Mouse (Mus musculus) c-Kit-positive CD71-negative TER-119-negative erythroid progenitor cells, embryonic 14.5 days (primary cell): ENCODE data around the gene Runx3.

ENCODE experiments used
- DNase-seq: peaks from one replicate; pipeline ENCODE4 v3.0.0-alpha.2; 2013; ENCODE audit warnings: low read depth

The Runx3 gene

DNA sequence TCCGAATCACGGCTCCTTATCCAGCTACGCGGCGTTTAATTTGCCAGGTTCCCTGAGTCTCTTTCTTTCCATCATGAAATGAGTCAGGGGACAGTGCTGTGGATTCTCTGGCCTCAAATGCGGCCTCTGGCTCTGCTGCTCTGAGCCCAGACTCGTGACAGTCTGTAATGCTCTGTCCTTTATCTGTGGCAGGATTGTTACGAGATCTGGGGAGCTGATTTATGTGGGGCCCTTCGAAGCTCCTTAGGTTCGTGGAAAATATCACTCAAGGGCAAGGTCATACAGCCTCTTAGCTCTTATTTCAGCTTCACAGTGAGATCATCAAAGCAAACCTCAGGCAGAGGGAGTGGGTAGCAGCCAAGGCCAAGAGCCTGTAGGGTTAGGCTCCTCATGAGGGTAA is 6.2 kb upstream of the Runx3 start:
- DNase-seq, result no peak

GRCm38 (mm10) chr4:135115426-135116170 is 4.9 kb upstream of the Runx3 start:
- DNase-seq, result no peak

- no peak for DNase-seq
Observed at GRCm38 (mm10) chr4:135116391-135116790, 4.1 kb upstream of the Runx3 start.

DNA sequence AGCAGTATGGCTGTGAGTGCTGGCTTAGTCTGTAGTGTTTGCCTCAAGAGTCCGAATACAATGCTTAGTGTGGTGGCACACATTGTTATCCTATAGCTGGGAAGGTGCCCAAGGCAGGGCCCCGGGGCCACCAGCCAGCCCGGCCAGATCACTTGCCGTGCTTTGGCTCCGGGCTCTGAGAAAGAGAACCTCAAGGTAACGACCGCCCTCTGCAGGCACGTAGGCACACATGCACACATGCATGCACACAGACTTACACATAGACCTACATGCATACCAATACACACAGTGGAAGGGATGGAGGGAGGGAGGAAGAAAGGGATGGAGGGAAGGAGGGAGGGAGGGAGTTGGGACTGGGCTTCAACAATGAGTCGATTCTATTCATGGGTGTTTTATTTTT is 2.6 kb upstream of the Runx3 start:
- DNase-seq, result no peak

GRCm38 (mm10) chr4:135118855-135119474 is 1.5 kb upstream of the Runx3 start:
- no peak for DNase-seq

DNA sequence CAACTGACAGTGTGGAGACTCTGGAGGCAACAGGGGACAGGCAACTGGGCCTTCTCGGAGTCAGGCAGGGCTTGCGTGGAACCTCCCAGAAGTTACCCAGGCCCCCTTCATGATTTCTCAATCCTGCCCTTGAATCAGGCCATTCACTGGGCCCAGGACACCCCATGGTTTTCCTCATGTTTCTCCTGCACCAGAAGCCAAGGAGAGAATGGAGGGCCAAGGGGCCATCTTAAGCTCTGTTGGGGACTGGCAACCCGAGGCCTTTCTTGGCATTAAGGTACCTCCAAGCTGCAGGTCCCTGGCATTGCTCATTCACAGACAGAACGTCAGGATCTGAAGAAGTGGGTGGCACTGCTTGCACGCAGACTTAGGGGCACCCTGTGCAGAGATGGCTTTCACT is 3.3 kb downstream of the Runx3 start:
- no peak for DNase-seq

DNA sequence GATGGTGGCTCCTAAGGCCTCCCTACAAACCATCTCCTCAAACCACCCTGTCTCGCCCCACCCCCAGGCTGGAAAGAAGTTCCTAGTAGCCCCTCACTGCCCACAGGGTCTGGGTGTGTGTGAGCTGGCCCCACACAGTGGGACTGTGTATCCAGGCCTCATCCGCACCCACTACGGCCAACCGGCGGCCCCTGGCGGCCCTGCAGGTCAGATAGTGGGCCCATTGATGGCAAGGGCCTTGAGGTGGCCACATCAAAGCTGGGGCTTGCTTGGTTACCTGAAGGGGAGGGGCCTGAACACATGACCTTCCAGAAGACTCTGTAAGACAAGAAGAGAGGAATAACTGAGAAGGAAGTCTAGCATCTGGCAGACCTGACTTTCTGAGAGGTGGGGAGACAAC is 4.3 kb downstream of the Runx3 start:
- DNase-seq, result no peak

- DNase-seq, result no peak
Observed at GRCm38 (mm10) chr4:135125152-135125551, 4.7 kb downstream of the Runx3 start.

- DNase-seq, result no peak
Observed at GRCm38 (mm10) chr4:135126385-135126784, 5.9 kb downstream of the Runx3 start.

GRCm38 (mm10) chr4:135128841-135129520 is 8.5 kb downstream of the Runx3 start:
- DNase-seq, result peak; percentile 63

DNA sequence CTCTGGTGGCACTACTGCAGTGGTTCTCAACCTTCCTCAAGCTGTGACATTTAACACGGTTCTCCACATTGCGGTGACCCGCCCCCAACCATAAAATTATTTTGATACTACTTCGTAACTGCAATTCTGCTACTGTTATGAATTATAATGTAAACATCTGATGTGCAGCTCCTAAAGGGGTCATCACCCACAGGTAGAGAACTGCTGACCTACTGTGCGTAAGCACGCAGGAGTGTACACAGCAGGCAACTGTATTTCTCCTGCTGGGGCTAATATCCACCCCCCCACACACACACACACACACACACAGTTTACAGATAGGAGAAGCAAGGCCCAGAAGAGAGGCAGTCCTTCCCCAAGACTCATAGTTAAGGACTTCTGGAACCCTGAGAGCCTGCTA is 9.7 kb downstream of the Runx3 start:
- no peak for DNase-seq

GRCm38 (mm10) chr4:135131145-135131544 is 10.7 kb downstream of the Runx3 start:
- no peak for DNase-seq

- DNase-seq, result no peak
Observed at GRCm38 (mm10) chr4:135132797-135133196, 12.3 kb downstream of the Runx3 start.

GRCm38 (mm10) chr4:135133711-135134110 is 13.3 kb downstream of the Runx3 start:
- no peak for DNase-seq

DNA sequence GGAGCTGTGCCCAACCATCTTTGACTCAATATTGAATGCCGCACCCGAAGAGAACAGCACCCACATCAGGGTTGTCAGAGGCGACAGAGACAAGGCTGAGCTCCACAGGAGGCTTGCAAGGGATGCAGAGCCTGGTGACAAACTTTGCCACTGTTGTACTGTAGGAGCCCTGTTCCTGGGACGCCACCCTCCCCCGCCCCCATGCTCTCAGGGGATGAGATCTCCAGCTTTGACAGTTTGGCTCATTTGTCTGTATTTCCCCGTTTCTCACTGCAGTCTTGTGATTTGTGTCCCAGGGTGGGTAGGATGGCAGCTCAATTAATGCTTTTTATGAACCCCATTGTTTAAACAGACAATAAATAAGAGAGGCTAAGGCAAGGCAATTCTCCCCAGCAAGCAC is 14.9 kb downstream of the Runx3 start:
- no peak for DNase-seq

DNA sequence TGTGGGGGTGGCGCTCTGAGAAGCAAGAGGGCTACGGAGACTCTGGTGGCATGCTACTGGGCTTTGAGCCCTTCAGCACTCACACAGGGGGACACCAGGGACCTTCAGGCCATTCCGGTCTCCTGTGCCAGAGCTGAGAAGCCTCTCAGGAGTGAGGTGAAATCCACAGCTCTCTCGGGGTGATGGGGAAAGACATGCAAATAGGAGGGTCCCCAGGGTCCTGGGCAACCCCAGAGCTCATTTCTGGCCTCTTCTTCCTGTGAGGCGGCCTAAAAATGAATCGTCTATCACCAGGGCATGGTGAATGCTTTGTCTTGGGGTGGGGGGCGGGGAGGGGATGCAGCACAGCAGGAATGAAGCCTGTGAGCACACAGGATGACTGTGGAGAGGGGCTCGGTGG is 15.8 kb downstream of the Runx3 start:
- no peak for DNase-seq

GRCm38 (mm10) chr4:135136612-135137011 is 16.2 kb downstream of the Runx3 start:
- no peak for DNase-seq

GRCm38 (mm10) chr4:135140647-135141515 is 20.4 kb downstream of the Runx3 start:
- no peak for DNase-seq

DNA sequence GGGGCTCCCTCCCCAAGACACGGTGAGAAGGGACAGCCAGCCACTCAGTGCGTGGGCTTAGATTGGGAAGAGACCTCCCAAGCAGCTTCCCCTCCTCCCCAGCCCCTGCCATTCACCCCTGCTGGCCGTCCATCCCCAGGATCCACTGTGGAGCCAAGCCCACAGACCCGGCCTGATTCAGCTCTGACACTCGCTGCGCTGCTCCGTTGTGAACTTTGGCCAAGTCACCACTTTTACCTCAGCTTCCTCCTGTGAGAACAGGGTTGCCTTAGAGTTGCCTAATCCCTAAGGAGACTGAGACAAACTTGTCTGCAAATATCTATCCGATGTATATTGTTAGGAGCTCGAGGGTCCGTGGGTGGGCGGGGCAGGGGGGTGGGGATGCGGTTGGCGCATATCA is 21.3 kb downstream of the Runx3 start:
- DNase-seq, result no peak

GRCm38 (mm10) chr4:135146734-135147133 is 26.3 kb downstream of the Runx3 start:
- DNase-seq, result no peak

DNA sequence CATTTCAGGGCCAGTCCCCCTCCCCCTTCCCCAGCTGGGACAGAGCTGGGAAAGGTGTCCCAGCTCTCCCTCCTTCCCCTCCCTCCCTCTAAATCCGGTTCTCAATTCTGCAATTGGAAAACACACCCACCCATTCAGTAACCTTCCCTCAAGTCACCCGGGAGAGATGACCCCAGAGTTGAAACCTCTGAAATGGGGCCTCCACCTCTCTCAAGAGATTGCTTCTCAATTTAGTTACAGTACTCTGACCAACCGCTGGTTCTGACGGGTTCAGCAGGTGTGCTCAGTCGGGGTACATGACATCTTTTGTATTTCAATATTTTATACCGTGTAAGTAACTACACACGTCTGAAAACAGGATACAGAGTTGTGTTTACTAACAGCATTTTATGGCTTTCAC is 28.2 kb downstream of the Runx3 start:
- DNase-seq, result no peak

GRCm38 (mm10) chr4:135150031-135150801 is 29.8 kb downstream of the Runx3 start:
- peak; percentile 70 for DNase-seq
